Mouse (Mus musculus) 3T3-L1 (cell line): ENCODE data around the gene Atg4b.
A peak's percentile ranks its signal among the peaks of the same experiment; 100 is the strongest.
"Not testable (repeated sequence)": the region's sequence is repeated elsewhere in the genome, so short reads cannot be mapped to it uniquely, and the experiment has no call there.

Source experiments
- DNase-seq: peaks from one replicate; pipeline ENCODE4 v3.0.0-alpha.2; 2015; ENCODE audit warnings: low read depth, low spot score

Gene Atg4b

GRCm38 (mm10) chr1:93817823-93818532, 66.7 kb downstream of the Atg4b start:
- no peak for DNase-seq

DNA sequence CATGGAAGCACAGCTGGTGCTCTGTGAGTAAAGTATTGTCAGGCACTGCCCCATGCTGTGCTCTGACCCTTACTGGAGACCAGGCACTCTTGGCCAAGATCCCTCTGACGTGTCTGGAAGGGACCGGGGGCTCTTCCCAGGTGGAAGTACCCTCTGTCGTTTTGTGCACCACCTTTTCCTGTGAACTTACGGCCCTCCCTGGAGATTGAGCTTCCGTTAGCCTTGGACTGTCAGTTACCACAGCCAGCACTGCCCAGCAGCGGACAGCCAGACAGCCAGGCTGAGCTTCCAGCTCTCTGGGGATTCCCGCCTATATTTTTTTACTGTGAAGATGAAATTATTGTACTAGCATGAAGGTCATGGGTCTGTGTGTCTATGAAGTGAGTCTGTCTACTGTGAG, 67.4 kb downstream of the Atg4b start:
- DNase-seq = no peak

DNA sequence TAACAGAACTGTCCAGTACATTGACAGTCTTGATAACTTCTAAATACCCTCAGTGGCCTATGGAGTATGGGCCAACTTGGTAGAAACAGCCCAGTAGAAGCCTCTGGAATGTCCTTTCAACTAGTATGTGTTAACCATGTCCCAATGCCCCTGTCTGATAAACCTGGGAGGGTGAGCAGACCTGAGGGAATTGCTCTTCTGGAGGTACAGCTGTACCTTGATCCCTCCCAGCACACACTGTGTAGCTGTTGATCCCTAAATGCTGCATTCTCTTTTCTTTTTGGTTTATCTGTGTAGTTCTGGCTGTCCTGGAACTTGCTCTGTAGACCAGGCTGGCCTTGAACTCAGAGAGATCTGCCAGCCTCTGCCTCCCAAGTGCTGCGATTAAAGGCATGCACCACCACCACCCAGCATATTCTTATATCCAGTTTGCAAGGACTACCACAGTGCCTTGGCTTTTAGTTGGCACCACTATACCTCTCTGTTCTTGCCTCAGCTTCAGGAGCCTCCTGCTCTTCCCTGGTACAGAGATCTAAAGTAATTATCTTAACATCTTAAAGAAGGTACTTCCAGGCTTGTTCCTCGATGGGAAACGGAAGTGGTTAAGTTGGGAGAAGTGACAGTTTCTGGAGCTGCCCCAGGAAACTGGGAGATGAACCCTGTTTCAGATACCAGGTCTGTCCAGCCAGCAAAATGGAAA, 72.6 kb downstream of the Atg4b start:
- DNase-seq = no peak

DNA sequence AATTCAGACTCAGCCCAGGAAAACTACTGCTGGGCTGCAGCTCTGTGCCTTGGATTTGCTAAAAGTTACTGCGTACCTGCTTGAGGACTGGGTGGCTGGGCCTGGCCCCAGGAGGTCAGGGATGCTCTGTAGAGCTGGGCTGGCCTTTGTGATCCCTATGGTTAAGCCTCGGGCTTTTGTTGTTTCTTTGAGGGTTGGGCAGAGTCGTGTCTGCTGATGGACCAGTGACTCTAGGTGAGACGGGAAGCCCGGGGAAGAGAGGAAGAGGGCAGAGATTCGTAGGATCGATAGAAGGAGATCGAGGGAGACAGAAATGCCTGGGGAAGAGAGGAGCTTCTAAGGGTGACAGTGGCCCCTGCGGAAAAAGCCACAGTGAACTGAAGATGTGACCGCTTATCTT, 73.3 kb downstream of the Atg4b start, which contains the start of gene D2hgdh:
Gene D2hgdh, plus strand, starts transcription at position 301 of the 400 bp plus-strand sequence.
- DNase-seq = no peak

DNA sequence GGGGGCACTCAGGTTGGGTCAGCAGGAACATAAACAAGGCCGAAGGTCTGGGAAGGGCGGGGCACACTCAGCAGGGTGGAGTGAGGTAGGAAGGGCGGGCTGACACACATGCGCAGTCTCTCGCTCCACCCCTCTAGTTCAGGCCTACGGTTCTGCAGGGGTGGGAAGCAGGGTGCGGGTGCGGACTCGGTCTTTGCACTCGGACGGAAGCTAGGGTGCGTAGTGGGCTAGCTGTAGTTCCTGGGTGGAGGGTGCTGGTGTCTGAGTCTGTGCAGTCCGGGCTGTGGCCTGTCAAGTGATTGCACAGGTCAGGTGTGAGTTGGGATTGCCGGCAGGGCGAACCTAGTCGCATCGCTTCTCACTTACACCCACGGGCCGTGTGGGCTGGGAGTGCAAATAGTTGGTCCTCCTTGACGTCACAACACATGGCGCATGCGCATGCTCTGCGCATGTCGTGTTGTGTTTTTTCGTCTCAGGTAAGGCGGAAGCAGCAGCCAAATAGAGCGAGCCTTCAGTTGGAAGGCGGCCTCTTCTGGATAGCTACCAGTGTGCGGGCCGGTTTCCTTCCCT, 73.9 kb downstream of the Atg4b start:
- DNase-seq = peak; percentile 96

DNA sequence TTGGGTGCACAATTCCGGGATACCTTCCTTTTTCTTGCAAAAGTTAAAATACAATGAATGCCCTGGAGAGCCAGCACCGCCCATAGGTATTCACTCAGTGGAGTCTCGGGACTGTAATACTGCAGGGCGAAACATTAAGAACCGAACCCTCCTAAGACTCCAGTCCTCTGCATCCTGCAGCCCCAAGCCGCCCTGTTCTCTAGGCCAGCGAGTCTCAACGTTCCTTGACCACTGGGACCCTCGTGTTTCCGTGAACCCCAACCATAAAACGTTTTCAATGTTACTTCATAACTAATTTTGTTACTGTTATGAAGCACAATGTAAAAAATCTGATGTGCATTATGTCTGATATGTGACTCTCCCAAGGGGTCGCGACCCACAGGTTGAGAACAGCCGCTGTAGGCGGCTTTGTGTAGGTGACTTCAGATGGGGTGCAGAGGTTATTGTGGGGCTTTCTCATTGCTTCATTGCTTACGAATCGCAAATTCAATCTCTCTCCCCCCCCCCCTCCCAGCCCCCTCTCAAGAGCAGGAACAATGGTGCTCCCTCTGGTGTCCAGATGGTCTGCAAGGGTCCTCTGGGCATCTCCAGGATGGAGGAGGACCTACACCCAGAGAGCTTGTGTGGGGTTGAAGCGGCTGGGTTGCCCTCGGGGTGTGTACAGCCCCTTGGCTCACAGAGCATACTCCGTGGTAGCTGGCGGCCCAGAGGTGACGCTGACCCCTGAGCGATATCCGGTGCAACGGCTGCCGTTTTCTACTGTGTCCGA, 74.7 kb downstream of the Atg4b start:
- DNase-seq = no peak

- no peak for DNase-seq
These were observed 75.2 kb downstream of the Atg4b start for GRCm38 (mm10) chr1:93826540-93826835.

GRCm38 (mm10) chr1:93832754-93833360, 81.6 kb downstream of the Atg4b start:
- DNase-seq = not testable (repeated sequence)

DNA sequence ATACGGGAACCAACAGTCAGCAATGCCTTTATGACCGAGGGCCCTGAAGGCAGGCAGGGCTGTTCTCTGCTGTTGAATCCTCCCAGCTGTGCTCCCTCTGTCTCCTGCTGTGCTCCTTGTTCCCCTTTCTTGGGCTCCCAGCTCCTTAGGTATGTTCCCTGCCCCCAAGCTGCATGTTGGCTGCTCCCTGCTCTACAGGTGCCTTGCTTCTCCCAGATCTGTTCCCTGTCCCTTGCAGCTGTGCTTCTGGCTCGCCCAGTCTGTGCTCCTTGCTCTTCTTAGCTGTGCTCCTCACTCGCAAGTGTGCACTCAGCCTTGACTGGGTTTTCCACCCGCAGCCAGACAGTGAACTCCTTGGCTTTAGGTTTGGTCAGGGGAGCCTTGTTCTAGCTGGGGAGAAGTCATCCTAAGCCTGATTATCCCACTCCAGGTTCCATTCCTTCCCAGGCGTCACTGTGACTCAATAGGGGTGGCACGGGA, 83.4 kb downstream of the Atg4b start:
- DNase-seq = no peak

- no peak for DNase-seq
These were observed 83.9 kb downstream of the Atg4b start for GRCm38 (mm10) chr1:93835211-93835610.

- DNase-seq = peak; percentile 76
These were observed 84.7 kb downstream of the Atg4b start for GRCm38 (mm10) chr1:93835876-93836531.

- peak; percentile 1 for DNase-seq
These were observed 85.2 kb downstream of the Atg4b start for GRCm38 (mm10) chr1:93836532-93836913.

DNA sequence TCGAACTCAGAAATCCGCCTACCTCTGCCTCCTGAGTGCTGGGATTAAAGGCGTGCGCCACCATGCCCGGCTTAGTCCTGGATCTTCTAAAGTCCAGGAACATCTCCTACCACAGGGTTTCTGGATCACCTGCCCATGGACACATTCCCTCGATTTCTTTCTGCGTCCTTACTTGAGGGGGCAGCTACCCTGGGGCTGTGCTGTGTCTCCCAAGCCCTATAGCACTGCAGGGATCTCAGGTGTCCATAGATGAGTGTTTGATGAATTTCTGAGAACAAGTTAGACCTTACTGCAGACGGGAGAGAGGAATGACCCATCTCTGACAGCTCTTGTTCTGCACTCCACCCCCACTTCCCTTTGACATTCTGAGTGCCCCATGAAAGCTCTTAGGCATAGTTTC, 86.0 kb downstream of the Atg4b start:
- no peak for DNase-seq

DNA sequence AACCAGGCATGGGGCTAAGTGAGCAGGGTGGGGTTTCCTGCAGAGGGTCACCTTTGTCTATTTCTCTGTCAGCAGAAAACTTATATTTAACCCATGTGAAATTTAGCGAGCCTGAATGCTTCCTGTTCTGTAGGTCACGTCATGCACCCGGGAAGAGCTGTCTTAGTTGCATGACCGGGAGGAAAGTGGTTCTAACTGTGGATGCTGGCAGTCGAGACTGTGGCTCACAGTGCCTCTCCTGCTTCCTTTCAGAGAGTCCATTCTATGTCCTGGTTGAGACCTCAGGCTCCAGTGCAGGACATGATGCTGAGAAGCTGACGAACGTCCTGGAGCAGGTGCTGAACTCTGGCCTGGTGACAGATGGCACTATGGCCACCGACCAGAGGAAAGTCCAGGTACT, 87.3 kb downstream of the Atg4b start:
- not testable (repeated sequence) for DNase-seq
